Mouse (Mus musculus) liver (tissue): ENCODE data around the gene Hoxd3.

Source experiments
- DNase-seq: peaks from one replicate; pipeline ENCODE4 v3.0.0-alpha.2; 2020; ENCODE audit warnings: mixed read lengths

Gene Hoxd3

DNA sequence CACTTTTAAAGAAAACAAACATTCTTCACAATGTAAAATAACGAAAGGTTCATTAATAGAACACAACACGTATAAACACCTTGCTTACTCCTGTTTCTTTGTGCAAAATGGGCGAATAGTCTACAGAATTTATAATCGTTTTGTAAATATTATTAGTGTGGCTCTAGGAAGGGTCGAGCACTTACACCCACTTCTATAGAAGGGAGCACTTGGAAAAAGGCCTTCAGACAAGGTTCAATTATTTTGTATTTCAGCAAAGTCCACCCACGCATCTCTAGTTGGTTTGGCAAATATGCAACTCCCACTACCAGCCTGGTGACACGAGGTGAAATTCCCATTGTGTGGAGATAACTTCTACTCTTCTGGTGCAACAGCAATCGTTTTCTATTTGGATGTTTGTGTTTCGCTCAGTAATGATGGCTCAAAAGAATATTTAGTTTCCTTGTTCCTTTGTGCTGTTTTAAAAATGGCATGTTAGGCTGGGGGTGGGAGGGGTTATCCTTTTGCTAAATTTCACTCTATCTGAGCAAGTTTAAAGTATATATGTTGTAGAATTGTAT, 36.8 kb downstream of the Hoxd3 start:
- no peak for DNase-seq

DNA sequence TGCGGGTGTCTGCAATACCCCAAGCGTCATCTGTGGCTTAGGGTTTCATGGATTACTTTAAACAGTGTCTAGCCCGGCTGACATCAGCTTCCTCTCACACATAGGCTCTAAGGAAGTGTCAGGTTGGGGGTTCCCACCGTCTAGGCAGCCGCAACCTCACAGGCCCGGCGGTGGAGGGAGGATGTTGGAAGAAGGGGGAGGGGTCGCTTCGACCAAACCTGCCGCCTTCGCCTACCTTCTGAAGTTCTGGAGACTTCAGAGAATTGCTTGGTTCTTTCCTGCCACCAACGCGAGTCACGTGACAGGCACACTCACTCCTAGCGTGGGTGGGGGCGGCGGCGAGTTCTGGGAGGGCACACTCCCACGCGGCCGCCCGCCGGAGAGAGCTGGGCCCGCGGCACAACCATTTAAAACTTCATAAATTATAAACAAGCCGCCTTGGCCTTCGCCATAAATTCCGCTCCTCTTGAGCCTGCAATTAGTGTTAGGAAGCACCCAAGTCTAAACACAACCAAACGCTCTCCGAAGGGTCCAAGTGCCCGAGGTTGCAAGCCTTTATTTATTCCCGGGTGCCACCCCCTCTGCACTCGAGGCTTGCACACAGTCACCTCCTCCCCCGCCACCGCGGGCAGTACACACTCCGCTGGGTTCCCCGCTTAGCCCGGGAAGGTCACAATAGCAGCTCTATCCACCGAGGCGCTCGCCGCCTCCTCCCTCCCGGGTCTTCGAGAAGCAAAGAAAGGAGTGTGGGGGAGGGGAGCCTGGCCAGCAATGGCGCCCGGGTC, 37.8 kb downstream of the Hoxd3 start:
- DNase-seq = no peak

DNA sequence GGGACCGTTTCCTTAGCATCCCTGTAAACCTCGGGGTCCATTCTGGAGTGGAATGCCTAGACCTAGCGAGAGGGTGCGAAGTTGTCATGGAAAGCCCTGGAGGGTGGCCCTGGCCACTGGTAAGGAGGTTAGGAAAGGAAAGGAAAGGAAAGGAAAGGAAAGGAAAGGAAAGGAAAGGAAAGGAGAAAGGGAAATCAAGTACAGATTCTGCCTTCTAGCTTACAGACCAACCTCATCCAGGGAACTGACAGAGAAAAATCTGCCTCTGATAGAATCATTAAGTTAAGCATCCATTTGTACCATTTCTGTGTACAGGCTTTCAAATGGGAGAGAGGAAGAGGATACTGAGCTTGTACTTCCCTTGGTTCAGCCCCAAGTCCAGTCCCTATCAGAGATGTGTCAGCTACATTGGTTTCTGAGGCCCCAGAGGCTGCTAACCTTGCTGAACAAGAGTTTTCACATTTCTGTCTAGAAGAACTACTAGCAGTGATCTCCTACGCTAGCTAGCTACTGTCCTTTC, 39.1 kb downstream of the Hoxd3 start:
- no peak for DNase-seq

DNA sequence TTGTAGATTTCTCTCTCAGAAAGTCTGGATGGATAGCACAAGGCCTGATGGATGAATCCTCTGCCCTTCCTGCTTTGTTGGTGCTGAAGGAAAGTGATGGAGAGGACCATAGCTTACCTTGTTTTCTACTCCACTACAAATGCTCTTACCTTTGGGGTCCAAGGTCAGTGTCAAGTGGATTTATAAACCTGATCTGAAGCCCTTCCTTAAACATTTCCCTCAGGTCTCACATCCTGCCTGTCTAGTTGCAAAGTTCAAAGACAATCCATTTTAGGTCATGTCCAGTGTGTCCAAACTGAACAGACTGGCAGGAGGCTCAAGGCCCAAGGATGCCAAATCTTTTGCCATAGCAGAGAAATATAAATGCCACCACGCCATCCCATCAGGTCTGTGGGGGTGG, 40.1 kb downstream of the Hoxd3 start:
- DNase-seq = no peak

DNA sequence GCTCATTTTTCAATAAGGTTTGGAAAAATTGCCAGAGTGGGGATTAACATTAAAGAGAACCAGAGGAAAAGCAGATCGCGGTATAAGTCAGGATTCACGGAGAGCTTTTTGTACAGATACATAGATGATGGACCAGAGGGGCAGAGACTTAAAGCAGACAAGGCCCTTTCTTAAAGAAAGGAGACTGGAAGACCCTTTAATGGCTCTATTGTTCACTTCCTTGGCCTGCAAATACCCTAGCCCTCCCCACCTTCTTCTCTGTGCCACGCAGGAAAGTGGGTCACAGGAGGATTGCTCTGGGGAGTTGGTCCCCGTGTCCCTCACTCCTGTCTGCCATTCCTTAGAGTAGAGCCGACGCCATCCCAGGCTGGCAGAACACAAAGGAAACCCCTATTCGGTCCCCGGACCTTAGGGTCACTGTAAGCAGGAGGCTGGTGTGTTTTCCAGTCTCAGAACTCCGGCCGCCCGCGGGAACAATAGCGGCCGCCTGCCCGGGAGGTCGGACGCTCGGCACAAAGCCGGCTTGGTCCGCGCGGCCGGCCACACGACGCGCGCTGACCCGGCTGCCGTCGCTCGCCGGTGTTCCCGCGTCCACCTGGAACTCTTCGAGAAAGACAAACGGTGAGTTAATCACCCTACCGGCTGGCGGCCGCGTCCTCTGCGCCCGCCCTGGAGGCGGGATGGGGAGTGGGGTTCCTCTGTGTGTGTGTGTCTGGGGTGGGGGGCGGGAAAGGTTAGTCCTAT, 40.9 kb downstream of the Hoxd3 start:
- no peak for DNase-seq

DNA sequence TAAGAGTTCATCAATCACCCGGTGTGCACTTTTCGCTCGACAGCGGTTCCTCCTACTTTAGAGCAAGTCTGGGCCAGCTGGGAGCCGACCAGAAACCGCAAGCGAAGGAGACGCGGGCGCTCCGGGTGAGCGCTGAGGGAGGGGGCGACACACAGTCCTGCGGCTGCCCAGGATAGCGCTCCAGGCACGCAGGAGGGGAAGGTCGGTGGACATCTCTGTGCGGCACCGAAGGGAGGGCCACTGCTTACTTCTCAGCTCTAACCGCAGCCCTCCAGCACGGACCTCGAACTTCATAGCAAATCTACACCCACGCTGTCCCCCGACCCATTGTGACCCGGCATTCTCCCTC, 41.4 kb downstream of the Hoxd3 start:
- DNase-seq = no peak

DNA sequence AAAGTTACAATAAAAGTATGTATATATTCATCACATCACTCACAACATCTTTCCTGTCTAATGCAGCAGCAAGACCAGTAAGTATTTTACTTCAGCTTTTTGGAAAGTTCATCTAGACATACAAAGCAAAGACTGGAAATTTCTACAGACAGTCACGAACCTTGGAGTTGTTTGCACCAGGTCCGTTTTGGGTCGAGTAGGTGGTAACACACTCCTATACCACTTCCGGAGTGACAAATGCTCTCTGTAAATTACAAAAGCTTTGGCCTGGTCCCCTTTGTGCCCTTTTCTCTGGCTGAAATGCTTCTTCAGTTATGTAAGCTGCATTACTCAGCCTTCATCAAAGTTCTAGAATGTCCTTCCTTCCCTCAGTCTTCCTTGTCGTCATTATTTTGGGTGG, 42.0 kb downstream of the Hoxd3 start:
- DNase-seq = no peak

DNA sequence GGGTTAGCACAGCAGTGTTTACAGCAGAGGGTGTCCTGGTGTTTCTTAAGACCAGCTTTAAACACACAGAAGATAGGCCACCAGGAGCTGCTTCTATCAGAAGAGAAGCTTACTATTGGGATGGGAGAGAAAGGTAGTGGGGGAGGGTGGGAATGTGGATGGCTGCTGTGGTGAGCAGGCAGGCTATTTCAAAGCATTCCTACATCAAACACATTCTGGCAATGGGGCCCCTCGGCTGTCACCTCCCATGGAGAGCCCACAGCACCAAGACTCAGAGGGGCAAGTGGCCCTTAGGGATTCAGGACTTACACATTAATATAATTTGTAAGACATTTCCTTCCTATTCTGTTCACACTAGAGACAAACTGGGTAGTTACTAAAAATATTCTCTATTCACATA, 48.4 kb downstream of the Hoxd3 start:
- no peak for DNase-seq

DNA sequence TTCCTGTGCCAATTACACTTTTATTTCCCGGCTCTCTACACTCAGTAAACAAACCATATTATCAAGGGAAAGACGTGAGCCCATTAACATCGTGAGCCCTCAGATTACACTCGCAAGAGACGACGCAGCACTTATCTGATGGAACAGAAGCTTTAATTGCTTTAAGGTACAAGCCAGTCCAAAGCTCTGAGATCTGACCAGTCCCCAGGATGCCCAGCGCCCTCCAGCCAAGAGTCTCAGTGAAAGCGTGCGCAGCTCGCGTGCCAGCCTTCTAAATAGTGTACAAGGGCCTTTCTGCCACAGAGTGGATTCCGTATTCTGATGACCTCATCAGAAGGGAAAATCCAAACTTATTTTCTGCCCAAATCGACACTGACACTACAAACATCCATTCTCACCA, 50.2 kb downstream of the Hoxd3 start:
- DNase-seq = no peak

DNA sequence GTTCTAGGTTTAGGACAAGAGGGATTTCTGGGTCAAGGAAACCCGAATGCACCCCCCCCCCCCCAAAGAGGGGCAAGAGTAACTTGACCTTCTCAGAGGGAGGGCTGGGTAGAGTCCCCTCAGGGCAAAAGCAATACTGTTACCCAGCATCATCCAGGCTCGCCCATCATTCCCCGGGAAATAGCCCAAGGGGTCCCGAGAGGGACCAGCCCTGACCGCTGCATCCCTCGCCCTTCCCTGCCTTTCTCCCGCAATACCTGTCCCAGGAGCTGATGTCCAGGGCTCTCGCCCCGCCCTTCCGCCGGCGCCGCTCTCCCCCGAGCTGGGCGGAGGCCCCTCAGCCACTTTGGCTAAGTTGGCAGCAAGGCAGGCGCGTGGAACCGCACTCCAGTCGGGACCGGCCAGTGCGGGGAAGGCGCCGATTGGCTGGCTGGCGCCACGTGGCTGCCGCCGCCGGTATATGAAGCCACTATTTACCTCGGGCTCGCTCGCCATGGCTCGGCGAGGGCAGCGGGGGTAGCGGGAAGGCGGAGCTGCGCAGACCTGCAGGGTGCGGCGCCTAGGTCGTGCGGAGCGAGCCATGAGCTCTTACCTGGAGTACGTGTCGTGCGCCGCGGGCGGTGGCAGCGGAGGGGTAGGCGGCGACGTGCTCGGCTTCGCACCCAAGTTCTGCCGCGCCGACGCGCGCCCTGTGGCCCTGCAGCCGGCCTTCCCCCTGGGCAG, 51.0 kb downstream of the Hoxd3 start, which contains the start of gene Hoxd1:
TSS of gene Hoxd1 (plus strand) at position 459 of the 723 bp plus-strand sequence.
- no peak for DNase-seq

DNA sequence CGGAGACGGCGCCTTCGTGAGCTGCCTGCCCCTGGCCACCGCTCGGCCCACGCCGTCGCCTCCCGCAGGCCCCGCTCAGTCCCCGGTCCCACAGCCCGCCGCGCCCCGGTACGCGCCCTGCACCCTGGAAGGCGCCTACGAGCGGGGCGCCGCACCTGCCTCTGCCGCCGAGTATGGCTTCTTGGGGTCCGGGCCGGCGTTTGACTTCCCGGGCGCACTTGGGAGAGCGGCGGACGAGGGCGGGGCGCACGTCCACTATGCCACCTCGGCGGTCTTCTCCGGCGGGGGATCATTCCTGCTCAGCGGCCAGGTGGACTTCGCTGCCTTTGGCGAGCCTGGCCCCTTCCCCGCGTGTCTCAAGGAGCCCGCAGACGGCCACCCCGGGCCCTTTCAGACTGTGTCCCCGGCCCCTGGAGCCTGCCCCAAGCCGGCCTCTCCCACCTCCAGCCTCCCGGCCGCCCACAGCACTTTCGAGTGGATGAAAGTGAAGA, 51.6 kb downstream of the Hoxd3 start:
- no peak for DNase-seq

DNA sequence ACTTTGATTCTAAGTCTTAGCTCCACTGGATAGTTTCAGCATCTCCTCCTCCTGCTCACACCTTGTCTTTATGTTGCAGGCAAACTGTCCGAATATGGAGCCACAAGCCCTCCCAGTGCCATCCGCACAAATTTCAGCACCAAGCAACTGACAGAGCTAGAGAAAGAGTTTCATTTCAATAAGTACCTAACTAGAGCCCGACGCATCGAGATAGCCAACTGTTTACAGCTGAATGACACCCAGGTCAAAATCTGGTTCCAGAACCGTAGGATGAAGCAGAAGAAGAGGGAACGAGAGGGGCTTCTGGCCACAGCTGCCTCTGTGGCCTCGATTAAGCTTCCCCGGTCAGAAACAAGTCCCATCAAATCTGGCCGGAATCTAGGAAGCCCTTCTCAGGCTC, 52.2 kb downstream of the Hoxd3 start:
- no peak for DNase-seq

DNA sequence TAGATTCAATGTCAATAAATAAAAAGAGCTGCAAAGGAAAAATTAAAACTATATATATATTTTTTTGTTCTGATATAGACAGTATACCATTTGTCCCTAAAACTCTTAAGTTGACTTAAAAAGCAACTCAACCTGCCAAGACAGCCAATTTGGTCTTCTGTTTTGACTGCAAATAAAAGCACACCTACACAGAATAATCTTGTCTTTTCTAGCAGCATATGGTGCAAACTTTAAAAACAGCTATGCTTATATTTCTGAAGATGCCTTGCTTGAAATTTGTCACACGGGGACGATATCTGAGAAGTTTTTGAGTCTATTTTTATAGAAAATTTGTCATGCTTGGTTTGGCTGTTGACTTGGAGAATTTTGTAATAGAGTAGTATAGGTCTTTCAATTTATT, 62.6 kb downstream of the Hoxd3 start:
- DNase-seq = no peak

DNA sequence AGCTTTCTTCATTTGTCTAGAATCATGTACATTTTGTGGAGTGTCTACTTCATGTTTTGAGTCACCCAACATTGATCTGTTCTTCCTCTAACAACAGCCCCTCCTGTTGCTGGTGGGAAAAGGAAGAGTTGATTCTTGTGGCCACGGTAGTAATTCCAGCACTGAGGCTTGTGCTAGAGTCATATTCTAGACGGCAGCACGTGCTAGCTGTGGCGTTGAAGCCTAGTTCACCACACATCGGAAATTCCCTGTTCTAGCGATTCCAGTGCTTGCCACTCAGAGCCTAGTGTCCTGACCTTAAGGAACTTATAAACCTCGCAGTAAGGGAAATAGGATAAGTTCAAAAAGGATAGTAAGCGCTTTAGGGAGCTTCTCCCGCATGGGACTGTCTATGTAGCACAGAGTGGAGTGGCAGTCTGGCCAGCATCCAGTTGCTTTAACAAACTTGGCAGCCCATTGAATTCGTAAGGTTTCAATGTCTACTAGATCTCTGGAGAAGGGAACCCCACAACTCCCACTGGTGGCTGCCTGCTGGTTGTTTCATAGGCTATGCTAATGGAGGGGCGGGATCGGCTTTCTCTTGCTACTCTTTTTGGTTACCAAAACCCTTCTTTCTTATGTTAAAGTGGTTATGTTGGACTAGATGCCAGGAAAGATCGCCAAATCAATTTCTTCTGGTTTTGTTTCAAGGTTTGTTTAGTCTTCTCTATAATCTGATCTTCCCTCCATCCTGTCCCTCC, 66.0 kb downstream of the Hoxd3 start:
- no peak for DNase-seq

DNA sequence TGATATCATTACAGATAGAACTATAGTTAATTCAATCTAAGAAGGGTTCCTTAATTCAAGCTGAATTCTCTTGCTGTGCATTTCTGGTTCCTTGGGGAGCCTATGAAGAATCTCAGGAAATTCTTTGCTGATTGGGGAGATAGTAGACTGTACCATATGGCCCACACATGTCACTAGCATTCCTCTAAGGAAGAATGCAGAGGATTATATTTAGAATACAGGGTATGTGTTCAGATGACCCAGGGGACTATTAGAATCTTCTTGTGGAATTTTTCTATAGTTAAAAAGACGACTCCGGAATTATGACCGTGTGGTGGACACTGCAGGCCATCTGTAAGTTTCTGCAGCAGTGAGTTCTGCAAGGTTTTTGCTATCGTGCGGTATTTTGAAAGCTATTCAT, 69.7 kb downstream of the Hoxd3 start:
- no peak for DNase-seq

DNA sequence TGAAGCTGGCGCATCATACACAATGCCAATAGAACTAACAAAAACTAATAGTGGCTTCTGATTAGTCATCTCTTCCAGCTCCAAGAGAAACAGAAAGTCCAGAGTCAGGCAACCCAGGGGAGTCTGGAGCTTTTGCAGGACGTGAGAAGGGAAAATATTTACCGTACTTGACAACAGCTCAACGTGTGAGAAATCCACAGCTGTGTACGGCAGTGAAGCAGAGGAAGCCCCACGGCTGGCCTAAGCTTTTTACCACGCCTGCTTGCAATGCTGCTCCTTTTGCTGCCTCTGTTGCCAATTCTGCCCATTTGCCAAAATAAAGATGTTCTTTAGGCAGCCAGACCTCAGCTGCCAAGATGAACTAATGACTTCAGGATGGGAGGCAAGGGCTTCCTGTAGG, 83.8 kb downstream of the Hoxd3 start:
- no peak for DNase-seq
